Mouse (Mus musculus) left cerebral cortex, adult 2 months (tissue): Measurements from ENCODE around the gene Plbd1. TPM values are rescaled to one million over a fixed set of nuclear protein-coding genes. Genes with fewer than 3 reads are reported as not detected.
A peak's percentile ranks its signal among the peaks of the same experiment; 100 is the strongest.

Source experiments
- DNase-seq, 2 experiments: peaks; one replicate each; pipeline ENCODE4 v3.0.0; 2021 to 2022; ENCODE audit warnings: low spot score in 2 of 2, mixed read lengths in 1 of 2; ENCODE audit errors: extremely low spot score in 1 of 2
- H3K27ac ChIP-seq: fragments of 200-600 bp; 2 replicates; pipeline ENCODE4 v1.8.1; 2022
- H3K4me3 ChIP-seq: fragments of 200-600 bp; 2 replicates; pipeline ENCODE4 v1.8.1; 2022
- CTCF ChIP-seq: fragments of 200-600 bp; IDR thresholded peaks from 2 replicates; pipeline ENCODE4 v1.8.1; 2022; ENCODE audit warnings: antibody characterized with exemption, mild to moderate bottlenecking, moderate library complexity
- intact Hi-C: fragments of 180-260 bp; cut with DNase I; formaldehyde crosslinking; loops from one replicate; pipeline ENCODE4 v1.15.1; 2025
- total RNA-seq, 2 experiments: library from RNA; stranded (reverse); gene quantifications; 2 replicates each; pipeline ENCODE4 v1.2.3; 2021

The Plbd1 gene
- total RNA-seq, 2 experiments from 2014 or later: 0.45 TPM; not detected in 1

DNA sequence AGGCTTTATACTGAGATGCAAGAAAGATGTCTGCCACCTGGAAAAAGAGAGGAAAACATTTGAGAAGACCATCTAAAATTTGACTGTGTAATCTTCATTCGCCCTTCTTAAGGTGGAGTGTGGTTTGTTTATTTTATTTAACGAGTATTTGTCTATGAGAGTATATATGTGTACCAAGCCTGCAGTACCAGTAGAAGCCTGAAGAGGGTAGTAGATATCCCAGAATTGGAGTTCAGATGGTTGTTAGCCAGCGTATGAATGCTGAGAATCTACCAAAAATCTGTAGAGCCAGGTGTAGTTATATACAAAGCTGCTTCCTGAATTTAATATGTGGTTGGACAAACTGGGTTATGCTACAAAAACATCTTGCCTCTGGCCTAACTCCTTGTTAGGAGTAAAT, 49.4 kb downstream of the Plbd1 start:
- TF ChIP-seq CTCF: peak; percentile 34
- no peak for DNase-seq
- Histone ChIP-seq H3K27ac (no peak overlapping the region), H3K4me3 (no peak overlapping the region)
- intact Hi-C loops: no loop called here

DNA sequence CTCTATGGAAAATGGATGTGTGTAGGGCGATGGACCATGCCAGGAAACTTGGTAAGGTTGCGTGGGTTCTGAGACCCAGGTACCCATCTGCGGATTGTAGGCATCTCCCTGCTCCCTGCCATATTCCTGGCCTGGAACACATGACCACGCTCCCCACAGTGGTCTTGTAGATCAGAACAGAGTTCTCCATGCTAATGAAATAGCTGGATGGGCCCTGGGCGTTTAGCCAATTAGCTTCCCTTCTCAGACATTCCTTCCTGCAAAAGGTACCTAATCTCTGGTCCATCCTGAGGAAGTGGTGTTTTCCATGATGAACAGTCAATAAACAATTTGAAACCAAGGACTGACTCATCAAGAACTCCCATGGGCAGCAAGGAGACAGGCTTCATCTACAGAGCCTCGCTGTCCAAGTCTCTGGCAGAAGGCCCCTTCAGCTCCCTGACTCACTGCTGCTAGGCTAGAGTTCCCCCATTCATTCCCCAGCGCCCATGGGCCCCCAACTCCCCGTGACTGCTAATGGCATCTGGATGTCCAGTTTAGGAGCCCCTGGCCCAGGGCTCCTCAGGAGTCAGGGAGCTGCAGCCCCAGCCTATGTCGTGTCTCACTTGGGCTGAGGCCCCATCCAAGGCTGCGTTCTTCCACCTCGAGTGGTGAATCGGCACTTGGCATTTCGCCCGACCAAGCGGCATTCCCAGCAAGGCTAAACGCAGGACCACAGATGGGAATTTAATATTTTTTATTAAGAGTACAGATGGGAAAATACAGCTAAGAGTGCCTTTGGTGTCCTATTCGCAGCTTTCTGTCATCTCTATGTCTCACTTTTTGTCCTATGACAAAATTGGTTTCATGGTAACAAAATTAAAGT, 50.1 kb downstream of the Plbd1 start:
- DNase-seq: no peak
- Histone ChIP-seq H3K27ac (no peak overlapping the region), H3K4me3 (no peak overlapping the region)
- intact Hi-C loops: no loop called here
- TF ChIP-seq CTCF: no peak

DNA sequence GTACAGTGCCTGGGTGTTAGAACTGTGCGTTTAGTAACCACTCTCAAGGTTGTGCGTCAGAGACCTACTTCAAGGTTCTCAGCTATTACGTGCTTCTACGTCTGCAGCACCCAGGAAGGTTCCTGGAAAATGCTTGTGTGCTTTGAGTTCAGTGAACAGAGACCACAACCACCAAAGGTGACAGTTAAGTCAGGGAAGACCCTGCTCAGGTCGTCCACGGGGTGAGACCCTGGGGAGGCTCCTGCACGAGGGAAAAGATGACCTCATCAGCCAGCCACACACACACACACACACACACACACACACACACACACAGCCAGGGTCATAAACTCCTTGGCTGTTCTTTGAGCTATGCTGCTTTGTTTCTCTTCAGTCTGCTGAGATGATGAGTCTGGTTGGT, 59.1 kb downstream of the Plbd1 start:
- intact Hi-C loops: loop anchor here (5.0 kb wide), 1 partner anchor 35 kb away; no protein-coding TSS in a partner anchor
- no peak overlapping the region for H3K27ac ChIP-seq
- TF ChIP-seq CTCF: no peak
- H3K4me3 ChIP-seq: no peak overlapping the region
- DNase-seq: no peak

DNA sequence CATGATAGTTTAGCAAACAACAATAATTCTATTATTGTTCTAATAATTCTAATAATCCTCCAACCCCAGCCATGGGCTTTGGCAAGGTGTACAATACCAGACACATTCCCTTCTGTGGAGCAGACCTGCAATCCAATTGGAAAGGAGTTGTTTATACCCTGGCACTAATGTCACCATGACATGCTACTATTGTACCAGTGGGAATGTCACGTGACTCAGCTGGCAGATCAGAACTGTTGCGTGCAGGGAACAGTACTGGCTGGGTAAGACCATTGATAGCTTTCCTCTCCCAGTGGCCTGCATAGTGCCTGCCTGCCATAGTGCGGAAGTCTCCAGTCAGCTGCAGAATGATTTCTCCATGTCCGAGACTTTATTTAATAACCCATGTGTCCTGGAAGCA, 67.2 kb downstream of the Plbd1 start:
- DNase-seq: no peak
- Histone ChIP-seq H3K27ac (no peak overlapping the region), H3K4me3 (no peak overlapping the region)
- no peak for TF ChIP-seq CTCF
- intact Hi-C loops: no loop called here

DNA sequence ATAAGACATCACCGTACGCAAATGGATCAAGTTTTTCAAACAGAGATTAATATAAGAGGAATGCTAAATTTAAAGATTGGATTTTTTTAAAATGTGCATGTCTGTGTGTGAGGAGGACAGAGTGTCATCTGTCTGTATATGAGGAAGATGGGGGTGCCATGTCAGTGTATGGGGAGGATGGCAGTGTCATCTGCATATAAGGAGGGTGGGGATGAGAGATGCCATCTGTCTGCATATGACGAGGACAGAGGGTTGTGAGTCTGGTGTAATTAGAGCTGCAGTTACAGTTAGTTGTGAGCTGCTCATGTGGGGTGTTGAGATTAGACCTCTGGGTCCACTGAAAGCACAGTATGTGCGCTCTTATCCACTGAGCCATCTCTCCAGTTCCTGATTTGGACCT, 71.0 kb downstream of the Plbd1 start:
- intact Hi-C loops: no loop called here
- no peak for TF ChIP-seq CTCF
- no peak overlapping the region for H3K4me3 ChIP-seq
- no peak overlapping the region for H3K27ac ChIP-seq
- DNase-seq: no peak

DNA sequence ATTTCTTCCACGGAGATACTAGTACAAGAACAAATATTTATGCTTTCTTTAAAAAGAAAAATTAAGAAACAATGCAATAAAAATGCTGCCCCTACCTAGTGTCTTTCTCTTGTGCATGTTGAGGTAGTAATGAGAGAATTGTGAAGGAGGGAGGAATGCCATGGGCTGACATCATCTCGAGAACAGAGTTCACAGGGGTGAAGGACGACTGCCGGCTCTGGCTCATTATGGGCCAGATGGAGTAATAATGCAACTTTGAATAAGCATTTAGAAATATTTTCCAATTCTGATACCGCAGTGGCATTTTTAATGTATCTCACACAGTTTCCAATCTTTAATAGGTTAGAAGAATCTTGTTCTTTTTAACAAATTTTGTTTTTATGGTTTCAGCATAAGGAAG, 95.7 kb downstream of the Plbd1 start:
- DNase-seq: no peak
- H3K4me3 ChIP-seq: no peak overlapping the region
- H3K27ac ChIP-seq: no peak overlapping the region
- intact Hi-C loops: loop anchor here (5.0 kb wide), 1 partner anchor 36 kb away; no protein-coding TSS in a partner anchor
- no peak for TF ChIP-seq CTCF

Other genes starting within 250 kb of the Plbd1 start
- not detected for gene E330021D16Rik, start 246.4 kb downstream of the Plbd1 start, total RNA-seq
- 100 to 1,000 TPM; 119 to 122 TPM for gene Atf7ip, start 155.8 kb downstream of the Plbd1 start, total RNA-seq
- gene Gucy2c, start 119.8 kb upstream of the Plbd1 start, total RNA-seq: under 1 TPM; 0.38 to 0.40 TPM
- 10 to 100 TPM in 1 of 2 experiments, 1 to 10 TPM in 1; 8.2 to 10.4 TPM for gene Hist4h4, start 142.5 kb upstream of the Plbd1 start, total RNA-seq
- 10 to 100 TPM; 54.7 to 59.1 TPM for gene H2afj, start 146.3 kb upstream of the Plbd1 start, total RNA-seq
- 1 to 10 TPM; 2.4 to 3.9 TPM for gene BC049715, start 165.7 kb upstream of the Plbd1 start, total RNA-seq
- gene Wbp11, start 166.3 kb upstream of the Plbd1 start, total RNA-seq: 100 to 1,000 TPM; 114 to 116 TPM
- 1 to 10 TPM; 4.2 to 4.4 TPM for gene Smco3, start 173.5 kb upstream of the Plbd1 start, total RNA-seq
- gene Art4, start 195.8 kb upstream of the Plbd1 start, total RNA-seq: not detected
- gene Mgp, start 213.9 kb upstream of the Plbd1 start, total RNA-seq: 10 to 100 TPM; 32.9 to 47.1 TPM